Mouse (Mus musculus) MEL (cell line): ENCODE measurements around the gene Hhatl. TPM values are rescaled to one million over a fixed set of nuclear protein-coding genes. Genes with fewer than 3 reads are reported as not detected.

Experiments
- DNase-seq: peaks from one replicate; pipeline ENCODE4 v3.0.0; 2011; ENCODE audit warnings: low read depth, low spot score
- H3K27ac ChIP-seq: 2 replicates; pipeline ENCODE4 v1.5.1; 2012; ENCODE audit warnings: low read depth, mild to moderate bottlenecking, control low read depth, low read length, moderate library complexity; ENCODE audit not compliant: control insufficient read depth
- H3K27me3 ChIP-seq, 2 experiments: fragments of 150-350 bp in 1 of 2; sonication (generic) in 1 of 2; 2 replicates each; pipeline ENCODE4 v1.6.1; 2012; ENCODE audit warnings: low read length in 2 of 2, mild to moderate bottlenecking in 2 of 2, improper control_type of control experiment in 1 of 2, moderate library complexity in 1 of 2; ENCODE audit not compliant: insufficient read depth in 2 of 2, control insufficient read depth in 1 of 2
- H3K36me3 ChIP-seq, 2 experiments: 2 replicates each; pipeline ENCODE4 v1.6.1; 2012 to 2014; ENCODE audit warnings: low read length in 2 of 2, improper control_type of control experiment in 1 of 2, inconsistent platforms in 1 of 2, mild to moderate bottlenecking in 1 of 2; ENCODE audit not compliant: insufficient read depth in 2 of 2, control insufficient read depth in 1 of 2
- H3K4me1 ChIP-seq, 2 experiments: fragments of 150-350 bp in 1 of 2; sonication (generic) in 1 of 2; 2 replicates each; pipeline ENCODE4 v1.6.1; 2012; ENCODE audit warnings: low read length in 2 of 2, improper control_type of control experiment in 1 of 2, mild to moderate bottlenecking in 1 of 2; ENCODE audit not compliant: insufficient read depth in 2 of 2, control insufficient read depth in 1 of 2
- H3K4me3 ChIP-seq, 2 experiments: fragments of 150-350 bp in 1 of 2; sonication (generic) in 1 of 2; 2 replicates each; pipeline ENCODE4 v1.5.1; 2012; ENCODE audit warnings: low read depth in 2 of 2, low read length in 2 of 2, mild to moderate bottlenecking in 2 of 2, moderate library complexity in 2 of 2, control low read depth in 1 of 2, improper control_type of control experiment in 1 of 2; ENCODE audit not compliant: control insufficient read depth in 1 of 2, insufficient read depth in 1 of 2
- H3K79me2 ChIP-seq: 2 replicates; pipeline ENCODE4 v1.6.1; 2012; ENCODE audit warnings: mild to moderate bottlenecking, low read length, moderate library complexity; ENCODE audit not compliant: control insufficient read depth, poor library complexity, insufficient read depth
- H3K9ac ChIP-seq: 2 replicates; pipeline ENCODE4 v1.6.1; 2012; ENCODE audit warnings: low read depth, mild to moderate bottlenecking, control low read depth, low read length, moderate library complexity; ENCODE audit not compliant: control insufficient read depth, poor library complexity, severe bottlenecking
- H3K9me3 ChIP-seq: fragments of 150-350 bp; sonication (generic); replicated peaks from 2 replicates; pipeline ENCODE4 v1.6.1; 2012; ENCODE audit warnings: mild to moderate bottlenecking, low read length, improper control_type of control experiment, moderate library complexity; ENCODE audit not compliant: insufficient read depth
- CHD2 ChIP-seq: IDR thresholded peaks from 2 replicates; pipeline ENCODE4 v1.6.1; 2011; ENCODE audit warnings: low read length, improper control_type of control experiment
- CTCF ChIP-seq, 3 experiments: IDR thresholded peaks in 2 of 3; conservative IDR thresholded peaks in 1 of 3; 2 replicates each; pipeline ENCODE4 v1.5.1; 2011 to 2012; ENCODE audit warnings: low read length in 3 of 3, low read depth in 2 of 3, mild to moderate bottlenecking in 2 of 3, improper control_type of control experiment in 1 of 3, inconsistent platforms in 1 of 3, mixed read lengths in 1 of 3, moderate library complexity in 1 of 3; ENCODE audit not compliant: control insufficient read depth in 1 of 3, insufficient read depth in 1 of 3, poor library complexity in 1 of 3, severe bottlenecking in 1 of 3
- EP300 ChIP-seq, 2 experiments: IDR thresholded peaks; 2 replicates each; pipeline ENCODE4 v1.6.1; 2011; ENCODE audit warnings: improper control_type of control experiment in 2 of 2, low read length in 2 of 2, low read depth in 1 of 2, mild to moderate bottlenecking in 1 of 2
- GATA1 ChIP-seq: IDR thresholded peaks from 2 replicates; pipeline ENCODE4 v1.6.1; 2011; ENCODE audit warnings: low read depth, low read length, improper control_type of control experiment
- JUND ChIP-seq: IDR thresholded peaks from 2 replicates; pipeline ENCODE4 v1.6.1; 2011; ENCODE audit warnings: low read depth, mild to moderate bottlenecking, improper control_type of control experiment, low read length
- KAT2A ChIP-seq: conservative IDR thresholded peaks from 2 replicates; pipeline ENCODE4 v1.6.1; 2012; ENCODE audit warnings: low read depth, low read length, improper control_type of control experiment, inconsistent platforms
- MAFK ChIP-seq: IDR thresholded peaks from 2 replicates; pipeline ENCODE4 v1.6.1; 2011; ENCODE audit warnings: low read depth, mild to moderate bottlenecking, low read length, improper control_type of control experiment, borderline replicate concordance
- MEF2A ChIP-seq: IDR thresholded peaks from 2 replicates; pipeline ENCODE4 v1.6.1; 2014; ENCODE audit warnings: low read depth, mild to moderate bottlenecking, inconsistent platforms, low read length, improper control_type of control experiment; ENCODE audit not compliant: poor library complexity, insufficient replicate concordance, severe bottlenecking; ENCODE audit errors: extremely low read depth
- MYB ChIP-seq: IDR thresholded peaks from 2 replicates; pipeline ENCODE4 v1.6.1; 2011; ENCODE audit warnings: mild to moderate bottlenecking, low read depth, low read length, improper control_type of control experiment
- NELFE ChIP-seq: IDR thresholded peaks from 2 replicates; pipeline ENCODE4 v1.6.1; 2011; ENCODE audit warnings: low read depth, low read length, improper control_type of control experiment
- NRF1 ChIP-seq: IDR thresholded peaks from 2 replicates; pipeline ENCODE4 v1.6.1; 2014; ENCODE audit warnings: low read depth, mild to moderate bottlenecking, inconsistent platforms, low read length, improper control_type of control experiment, moderate library complexity; ENCODE audit not compliant: poor library complexity, insufficient read depth, severe bottlenecking
- POLR2AphosphoS2 ChIP-seq: IDR thresholded peaks from 2 replicates; pipeline ENCODE4 v1.6.1; 2011; ENCODE audit warnings: low read length, improper control_type of control experiment
- SIN3A ChIP-seq: IDR thresholded peaks from 2 replicates; pipeline ENCODE4 v1.6.1; 2012; ENCODE audit warnings: low read length, improper control_type of control experiment, inconsistent platforms
- SMC3 ChIP-seq: IDR thresholded peaks from 2 replicates; pipeline ENCODE4 v1.6.1; 2011; ENCODE audit warnings: low read depth, low read length, improper control_type of control experiment
- TAL1 ChIP-seq: IDR thresholded peaks from 2 replicates; pipeline ENCODE4 v1.6.1; 2012; ENCODE audit warnings: mild to moderate bottlenecking, inconsistent platforms, low read length, moderate library complexity, mixed read lengths
- TBP ChIP-seq: IDR thresholded peaks from 2 replicates; pipeline ENCODE4 v1.8.0; 2011; ENCODE audit warnings: low read depth, low read length, improper control_type of control experiment
- USF2 ChIP-seq, 2 experiments: IDR thresholded peaks; 2 replicates each; pipeline ENCODE4 v1.6.1; 2011 to 2012; ENCODE audit warnings: improper control_type of control experiment in 2 of 2, low read length in 2 of 2, borderline replicate concordance in 1 of 2, inconsistent platforms in 1 of 2, low read depth in 1 of 2, mild to moderate bottlenecking in 1 of 2; ENCODE audit not compliant: insufficient read depth in 1 of 2
- ZC3H11A ChIP-seq: IDR thresholded peaks from 2 replicates; pipeline ENCODE4 v1.6.1; 2012; ENCODE audit warnings: low read depth, mild to moderate bottlenecking, inconsistent platforms, low read length, improper control_type of control experiment
- polyA plus RNA-seq, 2 experiments: library from polyadenylated mRNA; stranded (reverse) in 1 of 2; unstranded in 1 of 2; fragments of >175 nt in 1 of 2; fragments of >200 nt in 1 of 2; gene quantifications; 2 replicates each; pipeline versions ENCODE4 v1.2.1 to v1.2.4; 2012; ENCODE audit warnings: low replicate concordance in 2 of 2, low read depth in 1 of 2; ENCODE audit not compliant: insufficient read length in 2 of 2, insufficient read depth in 1 of 2, missing spikeins in 1 of 2
- total RNA-seq: library from RNA; depleted of rRNA; stranded (reverse); fragments of 300-350 nt; gene quantifications from 2 replicates; pipeline ENCODE4 v1.2.3, GENCODE M21; 2012

The Hhatl gene
- total and polyA plus RNA-seq, 3 experiments = not detected

- Histone ChIP-seq H3K9ac (no peak overlapping the region), H3K4me1 (peaks cover 0 to 2% of the 10 kb centered on the region in 2 experiments; a peak in 1 of 4 replicates), H3K36me3 (no peaks in the 10 kb centered on the region), H3K4me3 (no peak overlapping the region), H3K27me3 (no peaks in the 10 kb centered on the region), H3K27ac (no peak overlapping the region), H3K9me3 (no peaks in the 10 kb centered on the region), H3K79me2 (no peaks in the 10 kb centered on the region)
- DNase-seq = no peak
- no peak for TF ChIP-seq MAFK
- TF ChIP-seq GATA1 = no peak
- TF ChIP-seq NELFE = no peak
- no peak for TF ChIP-seq JUND
- no peak for TF ChIP-seq CHD2
- no peak for TF ChIP-seq KAT2A
- no peak for TF ChIP-seq TBP
Observed at GRCm38 (mm10) chr9:121807947-121808346, 15.6 kb upstream of the Hhatl start.

DNA sequence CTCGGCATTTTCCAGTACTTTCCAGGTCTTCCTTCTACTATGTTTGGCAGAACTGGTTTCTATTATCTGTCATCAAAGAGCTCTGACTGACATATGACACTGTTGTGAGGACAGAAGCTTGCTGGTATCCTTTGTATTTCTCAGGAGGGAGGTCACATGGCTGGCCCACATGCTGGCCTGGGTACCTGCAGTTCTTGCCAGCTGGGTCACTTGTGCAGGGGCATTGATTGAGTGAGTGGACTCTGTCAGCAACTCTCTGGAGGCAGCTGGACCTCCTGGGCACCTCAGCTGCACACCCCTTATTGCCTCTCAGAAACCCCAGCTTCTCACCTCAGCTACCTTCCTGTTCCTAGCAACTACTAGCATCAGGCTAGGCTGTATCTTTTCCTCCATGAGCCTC is 15.2 kb upstream of the Hhatl start:
- peaks cover 0 to 5% of the 10 kb centered on the region in 2 experiments; a peak in 1 of 4 replicates for H3K4me1 ChIP-seq
- H3K4me3 ChIP-seq = no peak overlapping the region
- H3K27ac ChIP-seq = no peak overlapping the region
- H3K36me3 ChIP-seq = no peaks in the 10 kb centered on the region
- no peaks in the 10 kb centered on the region for H3K79me2 ChIP-seq
- no peaks in the 10 kb centered on the region for H3K27me3 ChIP-seq
- DNase-seq = no peak
- H3K9me3 ChIP-seq = no peaks in the 10 kb centered on the region
- TF ChIP-seq POLR2AphosphoS2 (no peak), SMC3 (no peak), TAL1 (no peak), GATA1 (no peak), EP300 (IDR thresholded peaks at IDR 0.05; ENCODE audit: low read depth in 1 of 2, low read length in 2 of 2) (no peak), CTCF (IDR thresholded peaks at IDR 0.05 in 2 of 3, conservative IDR thresholded peaks at IDR 0.05 in 1 of 3; ENCODE audit: control insufficient read depth in 1 of 3, insufficient read depth in 1 of 3, low read depth in 2 of 3, low read length in 3 of 3, poor library complexity in 1 of 3, severe bottlenecking in 1 of 3) (no peak), ZC3H11A (no peak), USF2 (IDR thresholded peaks at IDR 0.05; ENCODE audit: borderline replicate concordance in 1 of 2, insufficient read depth in 1 of 2, low read depth in 1 of 2, low read length in 2 of 2) (no peak), NRF1 (no peak), MEF2A (no peak), MYB (no peak), SIN3A (no peak), NELFE (no peak)
- TF ChIP-seq, all 39 proteins: peak for 0
- H3K9ac ChIP-seq = no peak overlapping the region
